Mouse (Mus musculus) CD4-positive, CD25-positive, alpha-beta regulatory T cell (primary cell): ENCODE measurements around the gene Rbm25. TPM values are rescaled to one million over a fixed set of nuclear protein-coding genes. Genes with fewer than 3 reads are reported as not detected.

Source experiments
- polyA plus RNA-seq: library from polyadenylated mRNA; unstranded; fragments of 100-300 nt; shearing (Covaris generic); gene quantifications from one replicate; pipeline ENCODE4 v1.2.1, GENCODE M21; 2017

Rbm25 gene
- 367 TPM for polyA plus RNA-seq

DNA sequence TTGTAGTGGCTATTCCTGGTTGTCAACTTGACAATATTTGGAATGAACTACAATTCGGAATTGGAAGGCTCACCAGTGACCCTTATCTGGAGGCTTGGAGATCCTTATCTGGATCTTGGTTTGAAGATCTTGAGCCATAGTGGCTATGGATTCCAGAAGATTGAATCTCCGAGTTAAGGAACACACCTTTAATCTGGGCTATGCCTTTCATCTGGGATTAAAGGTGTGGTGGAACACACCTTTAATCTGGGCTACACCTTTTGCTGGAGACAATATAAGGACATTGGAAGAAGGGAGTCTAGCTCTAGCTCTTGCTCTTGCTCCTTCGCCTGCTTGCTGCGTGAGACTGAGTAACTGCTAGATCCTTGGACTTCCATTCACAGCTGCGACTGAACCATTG is at the start of gene Rbm25:
Gene Rbm25, plus strand, starts transcription at position 301 of the 400 bp plus-strand sequence.

DNA sequence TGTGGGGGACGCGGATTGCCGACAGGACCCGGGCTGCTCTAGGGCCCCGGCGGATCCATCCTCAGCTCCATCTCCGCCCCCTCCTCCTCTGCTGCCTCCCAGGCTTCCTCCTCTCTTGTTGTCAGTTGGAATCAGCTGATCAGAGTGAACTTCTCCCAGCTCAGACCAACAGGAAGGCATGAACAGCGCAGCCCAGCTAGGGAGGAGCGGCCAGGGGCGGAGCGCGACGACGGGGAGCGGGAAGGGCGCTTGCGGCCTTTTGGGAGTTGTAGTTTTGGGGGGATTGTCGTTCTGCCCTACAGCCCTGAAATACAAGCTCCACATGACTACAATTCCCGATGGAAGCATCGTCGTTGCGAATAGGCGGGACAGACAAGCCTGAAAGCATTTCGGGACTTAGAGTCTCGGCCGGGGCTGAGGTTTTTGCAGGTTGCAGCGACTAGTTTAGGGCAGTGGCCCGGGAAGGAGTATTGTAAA is 34.0 kb upstream of the Rbm25 start, which contains the start of gene Zfyve1:
Gene Zfyve1, minus strand, starts transcription at position 198 of the 477 bp plus-strand sequence.

DNA sequence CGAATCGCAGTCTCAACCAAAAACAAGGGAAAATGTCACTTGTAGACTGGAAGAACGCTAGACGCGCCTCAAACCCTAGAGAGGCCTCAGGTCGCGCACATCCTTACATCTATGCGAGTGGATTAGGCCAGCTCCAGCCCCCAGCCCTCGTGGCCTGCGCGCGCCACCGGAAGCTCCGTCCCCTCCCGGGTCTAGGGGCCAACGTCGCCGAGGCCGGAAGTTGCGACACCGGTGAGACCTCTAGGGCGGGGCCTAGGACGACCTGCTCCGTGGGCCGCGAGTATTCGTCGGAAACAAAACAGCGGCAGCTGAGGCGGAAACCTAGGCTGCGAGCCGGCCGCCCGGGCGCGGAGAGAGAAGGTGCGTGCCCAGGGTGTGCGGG is 56.9 kb downstream of the Rbm25 start, which contains the start of gene Psen1:
Gene Psen1, plus strand, starts transcription at position 219 of the 382 bp plus-strand sequence.

Other genes starting within 250 kb of the Rbm25 start
- 0.19 TPM for gene Dpf3, start 143.5 kb upstream of the Rbm25 start, polyA plus RNA-seq
- 28.4 TPM for gene Dcaf4, start 110.8 kb upstream of the Rbm25 start, polyA plus RNA-seq
- 11.4 TPM for gene Zfyve1, start 34.0 kb upstream of the Rbm25 start, polyA plus RNA-seq
- gene Psen1, start 56.9 kb downstream of the Rbm25 start, polyA plus RNA-seq, result 106 TPM
- gene Papln, start 132.4 kb downstream of the Rbm25 start, polyA plus RNA-seq, result 0.05 TPM